Mouse (Mus musculus): ENCODE measurements around the gene Dtymk. TPM values are rescaled to one million over a fixed set of nuclear protein-coding genes. Genes with fewer than 3 reads are reported as not detected.

The Dtymk gene
- polyA plus RNA-seq, 1 experiment from 2014 or later, result 233 TPM

- Histone ChIP-seq H3K9me3 (ENCODE audit: low read length) (no peaks in the 10 kb centered on the region), H3K4me2 (replicated peaks; ENCODE audit: low read depth, low read length) (peak overlapping the region; percentile 83), H3K4me3 (ENCODE audit: low read length) (peak overlapping the region; percentile 97), H3K9ac (replicated peaks; ENCODE audit: low read length) (peak overlapping the region; percentile 89), H3K27me3 (ENCODE audit: insufficient read depth, low read length) (no peaks in the 10 kb centered on the region), H3K36me3 (ENCODE audit: insufficient read depth, low read length) (peaks cover 14% of the 10 kb centered on the region), H3K4me1 (ENCODE audit: insufficient read depth, low read length) (peaks cover 19% of the 10 kb centered on the region), H3K27ac (ENCODE audit: low read length) (peak overlapping the region; percentile 92)
- 0% methylated on average over 54 of the region's 59 CpGs for WGBS
- peak; percentile 49 for ATAC-seq (ENCODE audit: low FRiP score, low TSS enrichment)
These were observed 47.7 kb downstream of the Dtymk start for GRCm38 (mm10) chr1:93753911-93754572.

GRCm38 (mm10) chr1:93751290-93751689 is 50.4 kb downstream of the Dtymk start, which contains the start of gene Atg4b:
Atg4b (plus strand) TSS chr1:93751500.
- no peak within 1 kb of the TSS for H3K9ac ChIP-seq (replicated peaks; ENCODE audit: low read length)
- no peak for ATAC-seq (ENCODE audit: low FRiP score, low TSS enrichment)

GRCm38 (mm10) chr1:93748539-93748938 is 53.2 kb downstream of the Dtymk start:
- 93% methylated on average over 1 of the region's 1 CpGs for WGBS
- no peak overlapping the region for H3K9ac ChIP-seq (replicated peaks; ENCODE audit: low read length)
- peaks cover 25% of the 10 kb centered on the region for H3K36me3 ChIP-seq (ENCODE audit: insufficient read depth, low read length)
- H3K4me2 ChIP-seq (replicated peaks; ENCODE audit: low read depth, low read length), result no peak overlapping the region
- ATAC-seq (ENCODE audit: low FRiP score, low TSS enrichment), result no peak
- no peaks in the 10 kb centered on the region for H3K27me3 ChIP-seq (ENCODE audit: insufficient read depth, low read length)
- no peak overlapping the region for H3K27ac ChIP-seq (ENCODE audit: low read length)
- no peak overlapping the region for H3K4me3 ChIP-seq (ENCODE audit: low read length)
- H3K4me1 ChIP-seq (ENCODE audit: insufficient read depth, low read length), result peaks cover 7% of the 10 kb centered on the region
- H3K9me3 ChIP-seq (ENCODE audit: low read length), result no peaks in the 10 kb centered on the region

More at GRCm38 (mm10) chr1:93751290-93751689, 50.4 kb downstream of the Dtymk start, which contains the start of gene Atg4b:
- 85% methylated on average over 6 of the region's 6 CpGs for WGBS
- no peak within 1 kb of the TSS for H3K4me3 ChIP-seq (ENCODE audit: low read length)
- peaks cover 20% of the 10 kb centered on the region for H3K36me3 ChIP-seq (ENCODE audit: insufficient read depth, low read length)
- H3K4me2 ChIP-seq (replicated peaks; ENCODE audit: low read depth, low read length), result no peak within 1 kb of the TSS
- no peaks in the 10 kb centered on the region for H3K27me3 ChIP-seq (ENCODE audit: insufficient read depth, low read length)
- H3K4me1 ChIP-seq (ENCODE audit: insufficient read depth, low read length), result peaks cover 16% of the 10 kb centered on the region
- no peak within 1 kb of the TSS for H3K27ac ChIP-seq (ENCODE audit: low read length)
- H3K9me3 ChIP-seq (ENCODE audit: low read length), result no peaks in the 10 kb centered on the region

GRCm38 (mm10) chr1:93746179-93746578 is 55.6 kb downstream of the Dtymk start:
- H3K4me1 ChIP-seq (ENCODE audit: insufficient read depth, low read length), result no peaks in the 10 kb centered on the region
- no peak overlapping the region for H3K4me3 ChIP-seq (ENCODE audit: low read length)
- H3K9ac ChIP-seq (replicated peaks; ENCODE audit: low read length), result no peak overlapping the region
- H3K27ac ChIP-seq (ENCODE audit: low read length), result no peak overlapping the region
- no peak overlapping the region for H3K4me2 ChIP-seq (replicated peaks; ENCODE audit: low read depth, low read length)
- no peaks in the 10 kb centered on the region for H3K9me3 ChIP-seq (ENCODE audit: low read length)
- ATAC-seq (ENCODE audit: low FRiP score, low TSS enrichment), result 0 out of 2 replicates have a peak, but pooled peaks have one; percentile 46
- 50% methylated on average over 5 of the region's 5 CpGs for WGBS
- peaks cover 26% of the 10 kb centered on the region for H3K36me3 ChIP-seq (ENCODE audit: insufficient read depth, low read length)
- H3K27me3 ChIP-seq (ENCODE audit: insufficient read depth, low read length), result no peaks in the 10 kb centered on the region

- Histone ChIP-seq H3K36me3 (ENCODE audit: insufficient read depth, low read length) (peaks cover 6% of the 10 kb centered on the region; the same call in 1 of the 2 replicates), H3K4me3 (ENCODE audit: low read length) (no peak overlapping the region), H3K27ac (ENCODE audit: low read length) (no peak overlapping the region), H3K4me2 (replicated peaks; ENCODE audit: low read depth, low read length) (no peak overlapping the region), H3K4me1 (ENCODE audit: insufficient read depth, low read length) (no peaks in the 10 kb centered on the region), H3K9me3 (ENCODE audit: low read length) (no peaks in the 10 kb centered on the region), H3K9ac (replicated peaks; ENCODE audit: low read length) (no peak overlapping the region), H3K27me3 (ENCODE audit: insufficient read depth, low read length) (no peaks in the 10 kb centered on the region)
- ATAC-seq (ENCODE audit: low FRiP score, low TSS enrichment), result no peak
These were observed 58.8 kb downstream of the Dtymk start for GRCm38 (mm10) chr1:93742910-93743309.

Other genes with a start within 250 kb of the Dtymk start
- 205 and 210 TPM in 2 replicates for gene Stk25, start 143.3 kb downstream of the Dtymk start, polyA plus RNA-seq (2015; fragmentation: Nextera tagmentation; extraction: Ambion mirVana)
- 98.3 and 108 TPM in 2 replicates for gene Bok, start 116.3 kb downstream of the Dtymk start, polyA plus RNA-seq (2015; fragmentation: Nextera tagmentation; extraction: Ambion mirVana)
- gene Atg4b, start 50.4 kb downstream of the Dtymk start, polyA plus RNA-seq (2015; fragmentation: Nextera tagmentation; extraction: Ambion mirVana), result 85.3 and 95.0 TPM in 2 replicates
- gene Thap4, start 47.1 kb downstream of the Dtymk start, polyA plus RNA-seq (2015; fragmentation: Nextera tagmentation; extraction: Ambion mirVana), result 74.5 and 75.3 TPM in 2 replicates
- 20.6 TPM in 2 replicates for gene Ing5, start 2.0 kb upstream of the Dtymk start, polyA plus RNA-seq (2015; fragmentation: Nextera tagmentation; extraction: Ambion mirVana)
- gene D2hgdh, start 23.0 kb upstream of the Dtymk start, polyA plus RNA-seq (2015; fragmentation: Nextera tagmentation; extraction: Ambion mirVana), result 19.2 and 22.3 TPM in 2 replicates
- 0.10 TPM in 1 of 2 replicates, not detected in the other for gene Gal3st2, start 59.4 kb upstream of the Dtymk start, polyA plus RNA-seq (2015; fragmentation: Nextera tagmentation; extraction: Ambion mirVana)
- gene Gal3st2b, start 116.4 kb upstream of the Dtymk start, polyA plus RNA-seq (2015; fragmentation: Nextera tagmentation; extraction: Ambion mirVana), result 0.14 TPM in 1 of 2 replicates, not detected in the other
- not detected in 2 replicates for gene Gal3st2c, start 188.6 kb upstream of the Dtymk start, polyA plus RNA-seq (2015; fragmentation: Nextera tagmentation; extraction: Ambion mirVana)
- gene Neu4, start 218.5 kb upstream of the Dtymk start, polyA plus RNA-seq (2015; fragmentation: Nextera tagmentation; extraction: Ambion mirVana), result not detected in 2 replicates

Measured in kidney, embryonic 16.5 days (tissue).